Mouse (Mus musculus) bone marrow macrophage, adult 2 months (primary cell): ENCODE measurements around the gene Parp12.

Experiments
- CTCF ChIP-seq: IDR thresholded peaks from 2 replicates; pipeline ENCODE4 v1.5.1; 2012; ENCODE audit warnings: low read depth, mild to moderate bottlenecking, low read length, moderate library complexity
- POLR2A ChIP-seq: IDR thresholded peaks from 2 replicates; pipeline ENCODE4 v1.6.1; 2012; ENCODE audit warnings: mild to moderate bottlenecking, low read depth, low read length, borderline replicate concordance

GRCm38 (mm10) chr6:39113141-39113540, 5.0 kb downstream of the Parp12 start:
- TF ChIP-seq POLR2A (no peak), CTCF (no peak)
